Mouse (Mus musculus) left cerebral cortex, adult 2 months (tissue): ENCODE measurements around the gene Cdc14b. TPM values are rescaled to one million over a fixed set of nuclear protein-coding genes. Genes with fewer than 3 reads are reported as not detected.

ENCODE experiments used
- DNase-seq, 2 experiments: peaks; one replicate each; pipeline ENCODE4 v3.0.0; 2021 to 2022; ENCODE audit warnings: low spot score in 2 of 2, mixed read lengths in 1 of 2; ENCODE audit errors: extremely low spot score in 1 of 2
- H3K27ac ChIP-seq: fragments of 200-600 bp; 2 replicates; pipeline ENCODE4 v1.8.1; 2022
- H3K4me3 ChIP-seq: fragments of 200-600 bp; 2 replicates; pipeline ENCODE4 v1.8.1; 2022
- CTCF ChIP-seq: fragments of 200-600 bp; IDR thresholded peaks from 2 replicates; pipeline ENCODE4 v1.8.1; 2022; ENCODE audit warnings: antibody characterized with exemption, mild to moderate bottlenecking, moderate library complexity
- intact Hi-C: fragments of 180-260 bp; cut with DNase I; formaldehyde crosslinking; loops from one replicate; pipeline ENCODE4 v1.15.1; 2025
- total RNA-seq, 2 experiments: library from RNA; stranded (reverse); gene quantifications; 2 replicates each; pipeline ENCODE4 v1.2.3; 2021

Cdc14b gene
- total RNA-seq, 2 experiments from 2014 or later = 15.3 to 19.0 TPM

- TF ChIP-seq CTCF = no peak
- DNase-seq = no peak
- no peak overlapping the region for H3K27ac ChIP-seq
- intact Hi-C loops = no loop called here
- no peak overlapping the region for H3K4me3 ChIP-seq
Measured at GRCm38 (mm10) chr13:64226725-64227124, 48.4 kb downstream of the Cdc14b start.

- no peak for TF ChIP-seq CTCF
- DNase-seq = no peak
- Histone ChIP-seq H3K4me3 (no peak overlapping the region), H3K27ac (no peak overlapping the region)
- intact Hi-C loops = no loop called here
Measured at GRCm38 (mm10) chr13:64225738-64226137, 49.4 kb downstream of the Cdc14b start.

- DNase-seq = no peak
- intact Hi-C loops = no loop called here
Measured at GRCm38 (mm10) chr13:64214891-64215290, 60.2 kb downstream of the Cdc14b start.

GRCm38 (mm10) chr13:64211995-64212603 lies 63.0 kb downstream of the Cdc14b start:
- DNase-seq = no peak
- intact Hi-C loops = no loop called here
- no peak for TF ChIP-seq CTCF
- no peak overlapping the region for H3K4me3 ChIP-seq
- H3K27ac ChIP-seq = no peak overlapping the region

More at GRCm38 (mm10) chr13:64214891-64215290, 60.2 kb downstream of the Cdc14b start:
- no peak for TF ChIP-seq CTCF
- H3K4me3 ChIP-seq = no peak overlapping the region
- no peak overlapping the region for H3K27ac ChIP-seq

GRCm38 (mm10) chr13:64208146-64208545 lies 66.9 kb downstream of the Cdc14b start:
- Histone ChIP-seq H3K27ac (no peak overlapping the region), H3K4me3 (no peak overlapping the region)
- no peak for TF ChIP-seq CTCF
- intact Hi-C loops = no loop called here
- DNase-seq = no peak

GRCm38 (mm10) chr13:64205186-64205585 lies 69.9 kb downstream of the Cdc14b start:
- no peak for TF ChIP-seq CTCF
- no peak overlapping the region for H3K27ac ChIP-seq
- intact Hi-C loops = no loop called here
- H3K4me3 ChIP-seq = no peak overlapping the region
- DNase-seq = no peak

GRCm38 (mm10) chr13:64204726-64205125 lies 70.4 kb downstream of the Cdc14b start:
- TF ChIP-seq CTCF = peak; percentile 31
- Histone ChIP-seq H3K4me3 (no peak overlapping the region), H3K27ac (no peak overlapping the region)
- DNase-seq = no peak
- intact Hi-C loops = no loop called here

- Histone ChIP-seq H3K27ac (no peak overlapping the region), H3K4me3 (no peak overlapping the region)
- no peak for DNase-seq
- TF ChIP-seq CTCF = no peak
- intact Hi-C loops = no loop called here
Measured at GRCm38 (mm10) chr13:64200911-64201310, 74.2 kb downstream of the Cdc14b start.

GRCm38 (mm10) chr13:64198310-64198709 lies 76.8 kb downstream of the Cdc14b start:
- Histone ChIP-seq H3K4me3 (no peak overlapping the region), H3K27ac (no peak overlapping the region)
- no peak for DNase-seq
- TF ChIP-seq CTCF = no peak
- intact Hi-C loops = no loop called here

- Histone ChIP-seq H3K4me3 (no peak overlapping the region), H3K27ac (no peak overlapping the region)
- TF ChIP-seq CTCF = no peak
- intact Hi-C loops = no loop called here
- no peak for DNase-seq
Measured at GRCm38 (mm10) chr13:64197899-64198298, 77.2 kb downstream of the Cdc14b start.

- no peak for TF ChIP-seq CTCF
- no peak overlapping the region for H3K27ac ChIP-seq
- no peak for DNase-seq
- intact Hi-C loops = no loop called here
- H3K4me3 ChIP-seq = no peak overlapping the region
Measured at GRCm38 (mm10) chr13:64187065-64187464, 88.0 kb downstream of the Cdc14b start.

- intact Hi-C loops = no loop called here
- no peak overlapping the region for H3K27ac ChIP-seq
- DNase-seq = no peak
- H3K4me3 ChIP-seq = no peak overlapping the region
- no peak for TF ChIP-seq CTCF
Measured at GRCm38 (mm10) chr13:64186516-64186915, 88.6 kb downstream of the Cdc14b start.

- H3K27ac ChIP-seq = no peak overlapping the region
- DNase-seq = no peak
- intact Hi-C loops = no loop called here
- no peak for TF ChIP-seq CTCF
- H3K4me3 ChIP-seq = no peak overlapping the region
Measured at GRCm38 (mm10) chr13:64185586-64185985, 89.5 kb downstream of the Cdc14b start.
